Mouse (Mus musculus) neural tube, embryonic 13.5 days (tissue): ENCODE data around the gene Mogs. TPM values are rescaled to one million over a fixed set of nuclear protein-coding genes. Genes with fewer than 3 reads are reported as not detected.

Source experiments
- ATAC-seq: fragments of 200-750 bp; cut with Nextera tagmentation; 2 replicates; pipeline ENCODE4 v1.8.0; 2017; ENCODE audit warnings: low read depth, mild to moderate bottlenecking, moderate TSS enrichment, moderate library complexity
- H3K27ac ChIP-seq: fragments of 300-500 bp; sonication (generic); replicated peaks from 2 replicates; pipeline ENCODE4 v1.5.1; 2015; ENCODE audit warnings: moderate library complexity, mild to moderate bottlenecking, inconsistent platforms
- H3K27me3 ChIP-seq: fragments of 300-500 bp; sonication (generic); 2 replicates; pipeline ENCODE4 v1.6.1; 2015; ENCODE audit warnings: mild to moderate bottlenecking, inconsistent platforms
- H3K36me3 ChIP-seq: fragments of 300-500 bp; sonication (generic); 2 replicates; pipeline ENCODE4 v1.6.1; 2015; ENCODE audit warnings: mild to moderate bottlenecking, inconsistent platforms
- H3K4me1 ChIP-seq: fragments of 300-500 bp; sonication (generic); replicated peaks from 2 replicates; pipeline ENCODE4 v1.6.1; 2015; ENCODE audit warnings: inconsistent platforms
- H3K4me2 ChIP-seq: fragments of 300-500 bp; sonication (generic); 2 replicates; pipeline ENCODE4 v1.6.1; 2015; ENCODE audit warnings: inconsistent platforms, mild to moderate bottlenecking, moderate library complexity
- H3K4me3 ChIP-seq: fragments of 300-500 bp; sonication (generic); 2 replicates; pipeline ENCODE4 v1.5.1; 2015; ENCODE audit warnings: mild to moderate bottlenecking, inconsistent platforms
- H3K9ac ChIP-seq: fragments of 300-500 bp; sonication (generic); 2 replicates; pipeline ENCODE4 v1.6.1; 2015; ENCODE audit warnings: moderate library complexity, mild to moderate bottlenecking, inconsistent platforms
- H3K9me3 ChIP-seq: fragments of 300-500 bp; sonication (generic); 2 replicates; pipeline ENCODE4 v1.6.1; 2016; ENCODE audit warnings: inconsistent platforms
- WGBS: fragments of 180-500 bp; shearing (Covaris S2); methylation state at CpG from one replicate; pipeline ENCODE4 v1.1.7; 2015; 5-methylcytosine and 5-hydroxymethylcytosine counted together
- polyA plus RNA-seq: library from polyadenylated mRNA; unstranded; fragments of >200 nt; fragmentation: Nextera tagmentation; extraction: Ambion mirVana; gene quantifications from 2 replicates; pipeline ENCODE4 v1.2.1, GENCODE M21; 2015

Gene Mogs
- polyA plus RNA-seq, 1 experiment from 2014 or later: 26.8 TPM

GRCm38 (mm10) chr6:83118369-83118768 lies 3.1 kb downstream of the Mogs start:
- Histone ChIP-seq H3K4me3 (no peak overlapping the region), H3K27ac (no peak overlapping the region), H3K9ac (no peak overlapping the region), H3K4me1 (peaks cover 73% of the 10 kb centered on the region), H3K36me3 (peaks cover 32% of the 10 kb centered on the region), H3K9me3 (no peaks in the 10 kb centered on the region), H3K27me3 (no peaks in the 10 kb centered on the region), H3K4me2 (no peak overlapping the region)
- WGBS: 84% methylated on average over 11 of the region's 11 CpGs
- no peak for ATAC-seq

DNA sequence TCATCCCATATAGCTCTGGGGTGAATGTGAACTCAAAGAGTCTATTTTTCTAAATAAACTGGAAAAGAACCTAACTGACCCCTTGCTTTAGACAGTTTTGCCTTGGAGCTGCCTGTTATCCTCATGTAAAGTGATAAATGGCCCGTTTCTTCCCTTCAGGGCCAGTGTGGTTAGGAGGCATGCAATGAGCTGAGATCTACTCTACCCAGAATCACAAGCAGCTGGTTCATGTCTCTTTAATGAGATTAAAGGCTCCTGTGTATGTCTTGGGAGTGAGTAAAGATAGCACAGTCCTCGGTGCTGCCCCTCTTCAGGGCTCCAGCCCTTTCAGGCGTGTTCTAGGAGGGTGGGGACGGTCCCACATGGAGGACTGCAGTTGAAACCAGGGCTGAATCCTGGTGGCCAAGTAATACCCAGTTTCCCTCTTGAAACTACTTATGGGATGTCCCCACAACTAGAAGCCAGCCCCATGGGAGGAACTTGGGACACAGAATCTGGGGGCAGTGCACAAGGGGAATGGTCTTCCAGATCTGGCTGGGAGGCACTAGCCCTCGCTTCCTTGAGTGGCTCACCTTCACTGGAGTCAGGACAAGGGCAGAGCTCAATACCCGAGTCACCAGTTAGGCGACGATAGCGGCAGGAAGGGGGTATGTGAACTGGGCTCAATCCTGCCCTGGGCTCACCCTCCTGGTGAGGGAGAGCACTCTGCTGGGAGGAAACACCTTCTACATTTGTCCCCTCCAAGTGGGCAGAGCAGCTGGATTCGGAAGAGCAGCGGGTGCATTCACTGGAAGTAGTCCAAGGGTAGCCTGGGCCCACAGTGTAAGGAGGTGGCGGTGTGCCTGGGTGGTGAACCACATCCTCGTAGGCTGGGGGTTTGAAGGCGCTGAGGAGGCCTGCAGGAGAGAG lies 3.8 kb downstream of the Mogs start:
- Histone ChIP-seq H3K9ac (peak overlapping the region; percentile 91), H3K27me3 (no peaks in the 10 kb centered on the region), H3K9me3 (no peaks in the 10 kb centered on the region), H3K4me2 (peak overlapping the region; percentile 78), H3K27ac (no peak overlapping the region), H3K4me1 (peaks cover 80% of the 10 kb centered on the region), H3K36me3 (peaks cover 32% of the 10 kb centered on the region), H3K4me3 (peak overlapping the region; percentile 64)
- WGBS: 84% methylated on average over 14 of the region's 14 CpGs
- no peak for ATAC-seq

DNA sequence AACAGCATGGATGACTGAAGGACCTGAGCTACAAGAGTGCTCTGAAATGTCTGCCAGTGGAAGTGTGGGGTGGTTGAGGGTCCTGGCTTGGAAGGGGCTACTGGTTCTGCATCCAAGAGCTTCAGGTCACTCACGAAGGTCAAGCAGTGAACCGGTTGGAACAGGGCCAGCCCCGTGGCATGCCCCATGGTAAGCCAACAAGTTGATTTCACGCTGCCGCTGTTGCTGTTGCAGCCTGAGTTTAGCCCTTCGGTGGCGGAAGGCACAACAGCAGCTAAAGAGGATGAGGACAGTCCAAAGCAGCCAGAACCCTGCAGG lies 4.4 kb downstream of the Mogs start:
- WGBS: 73% methylated on average over 7 of the region's 7 CpGs
- ATAC-seq: no peak
- H3K27ac ChIP-seq: no peak overlapping the region; the same call in 1 of the 2 replicates

DNA sequence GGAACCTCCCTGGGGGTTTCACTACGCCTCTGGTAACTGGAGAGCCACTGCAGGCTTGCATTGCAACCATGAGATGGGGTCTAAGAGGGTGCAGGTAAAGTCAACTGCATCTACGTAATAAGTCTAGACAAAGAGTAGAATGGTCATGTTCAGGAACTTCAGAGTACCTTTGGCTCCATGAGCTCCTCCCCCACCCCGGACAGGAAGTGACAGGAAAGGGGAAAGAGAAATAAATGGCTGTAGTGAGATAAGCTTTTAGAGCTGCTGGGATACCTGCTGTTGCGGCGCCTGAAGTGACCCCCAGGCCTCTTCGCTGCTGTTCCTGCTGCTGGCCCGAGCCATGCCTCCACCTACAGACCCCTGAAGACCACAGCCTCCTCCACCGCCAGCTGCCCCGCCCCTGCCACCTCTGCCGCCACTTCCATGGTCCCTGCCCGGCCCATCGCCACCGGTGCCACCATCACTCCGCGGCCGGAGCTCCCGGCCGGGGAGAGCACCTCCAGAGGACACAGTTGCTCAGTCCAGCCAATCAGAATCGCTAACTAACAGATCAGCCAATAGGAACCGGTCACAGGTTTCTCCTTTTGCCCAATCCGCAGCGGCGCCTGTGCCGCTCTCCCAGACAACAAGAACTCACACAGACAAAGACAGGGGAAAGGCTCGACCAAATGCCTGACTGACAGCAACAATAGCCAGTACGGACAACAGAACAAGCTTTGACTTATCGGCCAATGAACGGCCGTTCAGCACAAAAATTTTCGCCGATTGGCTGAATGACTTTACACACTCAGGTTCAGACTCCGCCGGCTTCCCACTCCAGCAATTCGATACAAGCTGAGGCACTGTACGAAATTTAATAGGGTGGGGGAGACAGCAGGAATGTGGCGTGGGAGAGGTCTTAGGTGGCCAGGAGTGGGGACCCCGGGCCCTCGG lies 5.9 kb downstream of the Mogs start, which contains the start of gene Wbp1:
Gene Wbp1 (minus strand): TSS at position 630 of the 933 bp plus-strand sequence.
- Histone ChIP-seq H3K27ac (peak within 1 kb of the TSS; percentile 100), H3K4me3 (peak within 1 kb of the TSS; percentile 64), H3K4me2 (peak within 1 kb of the TSS; percentile 78), H3K9me3 (no peaks in the 10 kb centered on the region), H3K4me1 (peaks cover 77% of the 10 kb centered on the region), H3K27me3 (no peaks in the 10 kb centered on the region), H3K36me3 (peaks cover 32% of the 10 kb centered on the region), H3K9ac (peak within 1 kb of the TSS; percentile 91)
- peak; percentile 94 for ATAC-seq
- WGBS: under 1% methylated on average over 38 of the region's 38 CpGs

More for the DNA sequence above, 4.4 kb downstream of the Mogs start:
- H3K9ac ChIP-seq: peak overlapping the region; percentile 91
- H3K27me3 ChIP-seq: no peaks in the 10 kb centered on the region
- H3K4me2 ChIP-seq: peak overlapping the region; percentile 78
- peak overlapping the region; percentile 64 for H3K4me3 ChIP-seq
- H3K36me3 ChIP-seq: peaks cover 32% of the 10 kb centered on the region
- H3K9me3 ChIP-seq: no peaks in the 10 kb centered on the region
- peaks cover 80% of the 10 kb centered on the region for H3K4me1 ChIP-seq

DNA sequence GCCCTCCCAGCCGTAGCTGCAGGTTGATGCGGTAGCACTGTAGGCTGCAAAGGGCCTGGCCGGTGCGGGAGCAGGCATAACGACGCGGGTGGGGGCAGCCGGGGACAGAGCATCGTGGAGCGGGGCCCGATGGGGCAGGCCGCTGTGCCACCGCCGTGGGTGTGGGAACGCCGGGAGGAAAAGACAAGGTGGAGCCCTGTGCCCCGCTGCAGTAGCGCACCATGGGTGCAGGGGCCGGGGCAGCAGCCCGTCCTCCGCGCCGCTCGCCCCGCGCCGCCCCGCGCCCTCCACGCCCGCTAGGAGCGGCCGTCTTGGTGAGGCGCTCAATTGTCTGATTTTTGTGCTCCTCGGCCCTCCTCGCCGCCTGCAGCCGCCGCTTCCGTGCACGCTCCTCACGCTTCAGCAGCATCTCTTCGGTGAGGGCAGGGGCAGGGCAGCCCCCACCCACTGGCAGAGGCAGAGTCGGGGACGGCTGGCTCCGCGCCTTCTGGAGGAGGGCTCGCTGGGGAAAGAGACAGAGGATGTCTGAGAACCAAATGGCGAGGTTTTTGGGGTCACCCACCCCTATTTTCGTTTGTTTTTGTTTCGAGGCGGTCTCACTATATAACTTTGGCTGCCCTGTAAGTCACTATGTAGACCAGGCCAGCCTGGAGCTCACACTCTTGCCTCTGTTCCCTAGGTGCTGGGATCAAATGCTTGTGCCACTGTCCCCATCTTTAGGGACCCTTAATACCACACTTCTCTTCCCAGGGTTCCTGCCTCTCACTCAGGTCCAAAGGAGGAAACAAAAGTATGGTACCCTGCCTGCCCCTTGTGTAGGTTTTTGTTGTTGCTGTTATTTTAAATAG lies 6.8 kb downstream of the Mogs start:
- peaks cover 28% of the 10 kb centered on the region for H3K36me3 ChIP-seq
- H3K4me3 ChIP-seq: peak overlapping the region; percentile 64
- 2% methylated on average over 47 of the region's 52 CpGs for WGBS
- H3K9ac ChIP-seq: peak overlapping the region; percentile 85
- peak; percentile 13; the same call in 1 of the 2 replicates for ATAC-seq
- H3K4me1 ChIP-seq: peaks cover 68% of the 10 kb centered on the region
- H3K27me3 ChIP-seq: no peaks in the 10 kb centered on the region
- peak overlapping the region; percentile 78 for H3K4me2 ChIP-seq
- peak overlapping the region; percentile 100 for H3K27ac ChIP-seq
- H3K9me3 ChIP-seq: no peaks in the 10 kb centered on the region

- peak overlapping the region; percentile 64 for H3K4me3 ChIP-seq
- H3K4me2 ChIP-seq: peak overlapping the region; percentile 78
- peak overlapping the region; percentile 100 for H3K27ac ChIP-seq
- 60% methylated on average over 5 of the region's 5 CpGs for WGBS
- peaks cover 59% of the 10 kb centered on the region for H3K4me1 ChIP-seq
- H3K9me3 ChIP-seq: no peaks in the 10 kb centered on the region
- H3K9ac ChIP-seq: peak overlapping the region; percentile 85
- ATAC-seq: no peak
- H3K27me3 ChIP-seq: no peaks in the 10 kb centered on the region
- H3K36me3 ChIP-seq: peaks cover 19% of the 10 kb centered on the region
Measured at GRCm38 (mm10) chr6:83122961-83123360, 7.7 kb downstream of the Mogs start.

DNA sequence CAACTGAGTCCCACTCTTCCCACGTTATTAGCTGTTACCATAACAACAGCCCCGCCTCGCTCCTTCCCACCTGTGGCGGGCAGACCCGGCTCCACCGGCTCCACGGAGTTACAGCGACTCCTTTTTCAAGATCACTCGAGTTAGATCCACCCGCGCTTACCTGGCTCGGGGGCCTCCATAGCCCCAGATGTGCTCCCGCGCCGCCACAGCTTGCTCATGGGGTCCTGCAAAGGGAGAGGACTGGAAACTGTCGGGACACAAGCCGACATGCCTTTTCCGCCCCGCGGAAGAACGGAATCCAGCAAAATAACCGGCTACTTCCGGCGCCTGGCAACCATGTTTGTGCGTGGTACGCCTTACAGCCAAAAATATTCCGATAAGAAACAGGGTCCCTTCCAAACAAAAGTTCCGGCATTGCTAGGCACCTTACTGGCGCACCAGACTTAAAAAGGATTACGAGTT lies 9.6 kb downstream of the Mogs start:
- H3K27ac ChIP-seq: peak overlapping the region; percentile 61
- peak overlapping the region; percentile 92 for H3K4me2 ChIP-seq
- no peaks in the 10 kb centered on the region for H3K9me3 ChIP-seq
- peak; percentile 2; the same call in 1 of the 2 replicates for ATAC-seq
- no peaks in the 10 kb centered on the region for H3K36me3 ChIP-seq
- peak overlapping the region; percentile 74 for H3K4me3 ChIP-seq
- peaks cover 41% of the 10 kb centered on the region for H3K4me1 ChIP-seq
- no peaks in the 10 kb centered on the region for H3K27me3 ChIP-seq
- peak overlapping the region; percentile 78 for H3K9ac ChIP-seq
- WGBS: under 1% methylated on average over 30 of the region's 30 CpGs

- peak within 1 kb of the TSS; percentile 92 for H3K4me2 ChIP-seq
- H3K36me3 ChIP-seq: no peaks in the 10 kb centered on the region
- H3K9me3 ChIP-seq: no peaks in the 10 kb centered on the region
- ATAC-seq: no peak
- peak within 1 kb of the TSS; percentile 74 for H3K4me3 ChIP-seq
- 29% methylated on average over 5 of the region's 5 CpGs for WGBS
- H3K27me3 ChIP-seq: no peaks in the 10 kb centered on the region
- peak within 1 kb of the TSS; percentile 61 for H3K27ac ChIP-seq
- peak within 1 kb of the TSS; percentile 78 for H3K9ac ChIP-seq
- peaks cover 36% of the 10 kb centered on the region for H3K4me1 ChIP-seq
Measured at GRCm38 (mm10) chr6:83125331-83125730, 10.0 kb downstream of the Mogs start, which contains the start of gene Ino80b. TSS of gene Ino80b (minus strand) at chr6:83125431.

GRCm38 (mm10) chr6:83127419-83127818 lies 12.1 kb downstream of the Mogs start:
- Histone ChIP-seq H3K4me3 (no peak overlapping the region), H3K27me3 (no peaks in the 10 kb centered on the region), H3K27ac (no peak overlapping the region), H3K4me1 (peaks cover 27% of the 10 kb centered on the region), H3K36me3 (no peaks in the 10 kb centered on the region), H3K4me2 (no peak overlapping the region), H3K9ac (no peak overlapping the region), H3K9me3 (no peaks in the 10 kb centered on the region)
- WGBS: 93% methylated on average over 5 of the region's 5 CpGs
- no peak for ATAC-seq

- Histone ChIP-seq H3K27ac (no peak overlapping the region), H3K27me3 (peaks cover 16% of the 10 kb centered on the region), H3K9me3 (no peaks in the 10 kb centered on the region), H3K36me3 (no peaks in the 10 kb centered on the region), H3K4me1 (peaks cover 15% of the 10 kb centered on the region), H3K4me3 (no peak overlapping the region), H3K4me2 (no peak overlapping the region), H3K9ac (no peak overlapping the region)
- ATAC-seq: no peak
- 82% methylated on average over 6 of the region's 6 CpGs for WGBS
Measured at GRCm38 (mm10) chr6:83131469-83132034, 16.3 kb downstream of the Mogs start.
